Mouse (Mus musculus): ENCODE data around the gene Spem2. TPM values are rescaled to one million over a fixed set of nuclear protein-coding genes. Genes with fewer than 3 reads are reported as not detected.
A peak's percentile ranks its signal among the peaks of the same experiment; 100 is the strongest.

The Spem2 gene
- polyA plus RNA-seq, 1 experiment from 2014 or later, result 0.16 TPM

DNA sequence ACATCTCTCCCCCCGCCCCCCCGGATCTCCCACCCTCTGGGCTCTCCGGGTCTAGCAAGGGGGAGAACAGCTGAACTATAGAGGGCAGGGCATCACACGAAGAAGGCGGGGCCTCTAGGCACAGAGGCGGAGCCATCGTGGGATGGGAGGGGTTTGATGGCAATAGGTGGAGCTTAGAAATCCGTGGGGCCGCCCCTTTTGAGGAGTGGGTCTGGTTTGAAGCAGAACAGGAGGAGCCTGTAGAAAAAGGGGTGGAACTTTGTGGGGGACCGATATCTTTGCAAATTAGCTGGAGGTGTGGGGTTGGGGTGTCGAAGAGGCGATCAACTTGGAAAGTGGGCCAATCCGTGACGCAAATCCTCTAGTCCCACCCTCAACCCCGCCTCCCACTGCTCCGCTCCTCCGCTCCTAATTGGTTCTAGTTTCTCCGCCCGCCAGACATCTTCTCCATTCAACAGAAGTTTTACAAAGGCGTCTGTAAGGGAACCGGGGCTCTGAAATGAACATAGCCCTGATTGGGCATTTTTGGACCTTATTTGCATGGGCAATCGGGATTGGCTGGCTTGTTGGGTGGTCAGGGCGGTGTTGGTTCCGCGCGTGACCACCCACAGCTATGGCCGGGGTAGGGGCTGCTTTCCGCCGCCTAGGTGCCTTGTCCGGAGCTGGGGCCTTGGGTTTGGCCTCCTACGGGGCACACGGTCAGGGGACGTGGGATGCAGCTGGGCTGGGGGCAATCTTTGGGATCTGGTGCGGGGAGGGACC lies 19.9 kb upstream of the Spem2 start, which contains the start of gene Tmem256:
Gene Tmem256 (plus strand): TSS at position 563 of the 762 bp plus-strand sequence.
- H3K4me3 ChIP-seq (ENCODE audit: low read depth, low read length), result peak within 1 kb of the TSS; percentile 92
- no peaks in the 10 kb centered on the region for H3K9me3 ChIP-seq (ENCODE audit: control insufficient read depth, low read length)
- peak; percentile 89 for ATAC-seq (ENCODE audit: low read depth)
- no peaks in the 10 kb centered on the region for H3K27me3 ChIP-seq (ENCODE audit: control insufficient read depth, insufficient read depth, low read length)
- H3K4me1 ChIP-seq (ENCODE audit: control insufficient read depth, insufficient read depth, low read length), result peaks cover 29% of the 10 kb centered on the region
- peak within 1 kb of the TSS; percentile 98 for H3K4me2 ChIP-seq (ENCODE audit: low read depth, low read length)
- peaks cover 8% of the 10 kb centered on the region for H3K36me3 ChIP-seq (ENCODE audit: control insufficient read depth, insufficient read depth, low read length)
- H3K9ac ChIP-seq (replicated peaks; ENCODE audit: low read depth, low read length), result peak within 1 kb of the TSS; percentile 93
- WGBS, result 0% methylated on average over 34 of the region's 34 CpGs
- H3K27ac ChIP-seq (ENCODE audit: low read depth, low read length), result peak within 1 kb of the TSS; percentile 97

DNA sequence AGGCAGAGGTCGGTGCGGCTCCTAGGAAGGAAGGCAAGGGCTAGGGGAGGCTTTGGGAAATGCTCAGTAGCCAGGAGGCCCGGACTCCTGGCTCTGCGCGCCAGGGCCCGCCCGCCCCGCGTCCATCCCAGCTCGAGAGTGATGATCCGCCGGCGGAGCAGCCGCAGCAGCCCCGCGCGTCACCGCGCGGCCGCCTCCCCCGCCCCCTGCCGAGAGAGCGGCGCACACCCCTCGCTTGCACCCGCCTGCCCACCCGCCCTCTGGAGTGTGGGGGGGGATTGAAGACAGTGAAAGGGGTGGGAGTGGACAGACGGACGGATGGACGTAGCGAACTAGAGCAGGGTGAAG lies 19.3 kb upstream of the Spem2 start, which contains the start of gene Nlgn2:
Gene Nlgn2 (minus strand): TSS at position 181 of the 348 bp plus-strand sequence.
- peak within 1 kb of the TSS; percentile 98 for H3K4me2 ChIP-seq (ENCODE audit: low read depth, low read length)
- WGBS, result 0% methylated on average over 28 of the region's 32 CpGs
- peaks cover 14% of the 10 kb centered on the region for H3K36me3 ChIP-seq (ENCODE audit: control insufficient read depth, insufficient read depth, low read length)
- peaks cover 29% of the 10 kb centered on the region for H3K4me1 ChIP-seq (ENCODE audit: control insufficient read depth, insufficient read depth, low read length)
- peak within 1 kb of the TSS; percentile 97 for H3K27ac ChIP-seq (ENCODE audit: low read depth, low read length)
- H3K9ac ChIP-seq (replicated peaks; ENCODE audit: low read depth, low read length), result peak within 1 kb of the TSS; percentile 93
- no peaks in the 10 kb centered on the region for H3K27me3 ChIP-seq (ENCODE audit: control insufficient read depth, insufficient read depth, low read length)
- no peaks in the 10 kb centered on the region for H3K9me3 ChIP-seq (ENCODE audit: control insufficient read depth, low read length)
- peak; percentile 68 for ATAC-seq (ENCODE audit: low read depth)
- peak within 1 kb of the TSS; percentile 92 for H3K4me3 ChIP-seq (ENCODE audit: low read depth, low read length)

DNA sequence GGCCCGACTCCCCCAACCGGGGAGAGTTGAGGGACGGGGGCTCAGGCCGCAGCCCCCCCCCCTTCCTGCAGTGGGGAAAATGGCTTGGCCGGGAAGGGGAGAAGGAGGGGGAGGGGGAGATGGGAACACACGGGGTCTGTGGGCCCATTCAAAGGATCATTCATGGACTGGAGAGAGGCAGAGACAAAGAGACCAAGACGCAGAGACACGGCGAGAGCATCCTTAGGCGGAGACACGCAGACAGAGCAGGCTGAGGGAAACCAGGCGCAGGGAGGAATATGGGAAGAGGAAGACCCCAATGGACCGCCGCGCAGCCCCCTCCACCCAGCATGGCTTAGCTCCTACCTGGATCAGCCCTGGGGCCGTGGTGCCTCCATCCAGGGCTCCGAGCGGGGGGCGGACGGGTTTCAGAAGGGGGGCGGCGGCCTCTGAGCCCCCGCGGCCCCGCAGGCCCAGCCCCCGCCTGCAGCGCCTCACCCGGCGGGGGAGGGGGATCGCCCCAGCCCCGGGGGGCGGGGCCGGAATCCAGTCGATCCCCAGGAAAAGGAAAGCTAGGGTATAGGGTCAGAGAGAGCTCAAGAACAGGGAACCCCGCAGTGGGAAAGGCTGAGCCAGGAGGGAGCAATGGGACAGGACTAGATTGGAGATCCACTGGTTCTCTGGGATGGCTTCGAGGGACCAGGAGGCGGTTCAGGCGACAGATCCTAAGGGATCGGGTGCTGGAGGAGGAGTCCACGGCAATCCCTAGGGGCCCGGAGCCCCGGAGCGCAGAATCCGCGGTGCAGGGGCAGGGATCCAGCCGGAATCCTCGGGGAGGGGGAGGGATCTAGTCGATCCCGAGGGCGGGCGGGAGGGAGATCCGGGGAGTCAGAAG lies 18.7 kb upstream of the Spem2 start:
- Histone ChIP-seq H3K9me3 (ENCODE audit: control insufficient read depth, low read length) (no peaks in the 10 kb centered on the region), H3K4me1 (ENCODE audit: control insufficient read depth, insufficient read depth, low read length) (peaks cover 29% of the 10 kb centered on the region), H3K4me2 (ENCODE audit: low read depth, low read length) (peak overlapping the region; percentile 98), H3K36me3 (ENCODE audit: control insufficient read depth, insufficient read depth, low read length) (peaks cover 15% of the 10 kb centered on the region), H3K4me3 (ENCODE audit: low read depth, low read length) (peak overlapping the region; percentile 92), H3K27ac (ENCODE audit: low read depth, low read length) (peak overlapping the region; percentile 97), H3K27me3 (ENCODE audit: control insufficient read depth, insufficient read depth, low read length) (no peaks in the 10 kb centered on the region), H3K9ac (replicated peaks; ENCODE audit: low read depth, low read length) (peak overlapping the region; percentile 93)
- WGBS, result 2% methylated on average over 44 of the region's 52 CpGs
- ATAC-seq (ENCODE audit: low read depth), result peak; percentile 3

DNA sequence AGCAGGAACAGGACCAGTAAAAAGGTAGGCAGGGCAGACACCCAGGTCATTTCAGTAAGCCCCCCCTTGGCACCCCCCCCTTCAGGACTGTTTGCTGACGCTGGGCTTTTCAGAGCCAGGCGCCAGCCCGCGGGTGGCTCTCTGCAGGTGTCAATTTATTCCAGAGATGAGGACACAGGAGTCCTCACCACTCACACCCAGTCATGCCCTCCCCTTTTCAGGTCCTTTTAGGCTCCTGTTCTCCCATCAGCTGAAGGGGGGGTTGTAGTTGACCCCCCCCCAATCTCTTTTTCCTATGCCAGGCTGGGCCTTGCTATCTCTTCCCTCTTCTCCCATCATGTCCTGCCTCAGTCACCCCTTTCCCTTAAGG lies 17.7 kb upstream of the Spem2 start:
- WGBS, result 4% methylated on average over 4 of the region's 4 CpGs
- peak overlapping the region; percentile 92 for H3K4me3 ChIP-seq (ENCODE audit: low read depth, low read length)

DNA sequence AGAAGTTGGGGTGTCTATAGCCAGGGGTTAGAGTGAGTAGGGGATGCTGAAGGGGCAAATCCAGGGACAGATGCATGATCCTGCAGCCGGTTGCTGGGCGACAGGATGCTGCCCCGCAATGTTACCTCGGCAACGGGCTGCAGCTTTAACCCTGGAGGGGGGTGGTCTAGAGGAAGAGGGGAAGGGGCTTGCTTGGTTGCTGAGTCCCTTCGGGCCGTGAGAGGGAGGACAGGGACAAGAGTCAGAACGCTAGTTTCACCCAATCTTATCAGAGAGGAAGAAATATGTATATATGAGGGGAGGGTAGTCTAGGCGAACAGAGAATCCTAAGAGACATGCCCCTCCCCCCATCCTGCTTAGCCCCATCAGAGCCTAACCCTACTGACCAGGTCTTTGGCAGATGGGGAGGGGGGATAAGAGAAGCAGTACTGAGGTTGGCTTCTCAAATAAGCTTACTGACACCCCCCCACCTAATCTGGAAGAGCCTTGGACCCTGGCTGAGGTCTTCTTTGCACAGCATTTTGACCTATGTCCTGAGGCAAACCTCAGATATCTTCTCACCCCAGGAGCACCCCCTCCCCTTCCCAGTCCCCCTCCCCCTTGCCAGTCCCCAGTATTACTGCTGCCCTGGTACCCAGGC lies 17.2 kb upstream of the Spem2 start:
- peaks cover 29% of the 10 kb centered on the region for H3K4me1 ChIP-seq (ENCODE audit: control insufficient read depth, insufficient read depth, low read length)
- peak overlapping the region; percentile 34 for H3K27ac ChIP-seq (ENCODE audit: low read depth, low read length)
- peak overlapping the region; percentile 98 for H3K4me2 ChIP-seq (ENCODE audit: low read depth, low read length)
- H3K4me3 ChIP-seq (ENCODE audit: low read depth, low read length), result peak overlapping the region; percentile 92
- ATAC-seq (ENCODE audit: low read depth), result no peak
- no peaks in the 10 kb centered on the region for H3K27me3 ChIP-seq (ENCODE audit: control insufficient read depth, insufficient read depth, low read length)
- peak overlapping the region; percentile 93 for H3K9ac ChIP-seq (replicated peaks; ENCODE audit: low read depth, low read length)
- peaks cover 18% of the 10 kb centered on the region for H3K36me3 ChIP-seq (ENCODE audit: control insufficient read depth, insufficient read depth, low read length)
- 3% methylated on average over 9 of the region's 9 CpGs for WGBS
- H3K9me3 ChIP-seq (ENCODE audit: control insufficient read depth, low read length), result no peaks in the 10 kb centered on the region

More for the DNA sequence above, 17.7 kb upstream of the Spem2 start:
- no peaks in the 10 kb centered on the region for H3K27me3 ChIP-seq (ENCODE audit: control insufficient read depth, insufficient read depth, low read length)
- peak overlapping the region; percentile 93 for H3K9ac ChIP-seq (replicated peaks; ENCODE audit: low read depth, low read length)
- peaks cover 16% of the 10 kb centered on the region for H3K36me3 ChIP-seq (ENCODE audit: control insufficient read depth, insufficient read depth, low read length)
- H3K9me3 ChIP-seq (ENCODE audit: control insufficient read depth, low read length), result no peaks in the 10 kb centered on the region
- peak overlapping the region; percentile 97 for H3K27ac ChIP-seq (ENCODE audit: low read depth, low read length)
- ATAC-seq (ENCODE audit: low read depth), result no peak
- peaks cover 29% of the 10 kb centered on the region for H3K4me1 ChIP-seq (ENCODE audit: control insufficient read depth, insufficient read depth, low read length)
- H3K4me2 ChIP-seq (ENCODE audit: low read depth, low read length), result peak overlapping the region; percentile 98

- no peaks in the 10 kb centered on the region for H3K9me3 ChIP-seq (ENCODE audit: control insufficient read depth, low read length)
- 7% methylated on average over 37 of the region's 48 CpGs for WGBS
- no peaks in the 10 kb centered on the region for H3K27me3 ChIP-seq (ENCODE audit: control insufficient read depth, insufficient read depth, low read length)
- ATAC-seq (ENCODE audit: low read depth), result no peak
- no peak overlapping the region for H3K27ac ChIP-seq (ENCODE audit: low read depth, low read length)
- H3K4me2 ChIP-seq (ENCODE audit: low read depth, low read length), result peak overlapping the region; percentile 98
- H3K4me3 ChIP-seq (ENCODE audit: low read depth, low read length), result peak overlapping the region; percentile 92
- H3K9ac ChIP-seq (replicated peaks; ENCODE audit: low read depth, low read length), result peak overlapping the region; percentile 93
- H3K4me1 ChIP-seq (ENCODE audit: control insufficient read depth, insufficient read depth, low read length), result peaks cover 25% of the 10 kb centered on the region
- peaks cover 22% of the 10 kb centered on the region for H3K36me3 ChIP-seq (ENCODE audit: control insufficient read depth, insufficient read depth, low read length)
Observed at GRCm38 (mm10) chr11:69834001-69834549, 15.8 kb upstream of the Spem2 start.

- peak overlapping the region; percentile 98 for H3K4me2 ChIP-seq (ENCODE audit: low read depth, low read length)
- no peak for ATAC-seq (ENCODE audit: low read depth)
- WGBS, result 49% methylated on average over 8 of the region's 8 CpGs
- peaks cover 24% of the 10 kb centered on the region for H3K4me1 ChIP-seq (ENCODE audit: control insufficient read depth, insufficient read depth, low read length)
- H3K4me3 ChIP-seq (ENCODE audit: low read depth, low read length), result peak overlapping the region; percentile 92
- peak overlapping the region; percentile 93 for H3K9ac ChIP-seq (replicated peaks; ENCODE audit: low read depth, low read length)
- H3K36me3 ChIP-seq (ENCODE audit: control insufficient read depth, insufficient read depth, low read length), result peaks cover 27% of the 10 kb centered on the region
- H3K9me3 ChIP-seq (ENCODE audit: control insufficient read depth, low read length), result no peaks in the 10 kb centered on the region
- H3K27me3 ChIP-seq (ENCODE audit: control insufficient read depth, insufficient read depth, low read length), result no peaks in the 10 kb centered on the region
- no peak overlapping the region for H3K27ac ChIP-seq (ENCODE audit: low read depth, low read length)
Observed at GRCm38 (mm10) chr11:69833554-69833953, 15.3 kb upstream of the Spem2 start.

GRCm38 (mm10) chr11:69828832-69829231 lies 10.6 kb upstream of the Spem2 start:
- no peak for ATAC-seq (ENCODE audit: low read depth)
- H3K9ac ChIP-seq (replicated peaks; ENCODE audit: low read depth, low read length), result no peak overlapping the region
- peaks cover 68% of the 10 kb centered on the region for H3K36me3 ChIP-seq (ENCODE audit: control insufficient read depth, insufficient read depth, low read length)

More at GRCm38 (mm10) chr11:69828832-69829231, 10.6 kb upstream of the Spem2 start:
- Histone ChIP-seq H3K4me3 (ENCODE audit: low read depth, low read length) (no peak overlapping the region), H3K9me3 (ENCODE audit: control insufficient read depth, low read length) (no peaks in the 10 kb centered on the region), H3K27me3 (ENCODE audit: control insufficient read depth, insufficient read depth, low read length) (no peaks in the 10 kb centered on the region), H3K27ac (ENCODE audit: low read depth, low read length) (no peak overlapping the region), H3K4me1 (ENCODE audit: control insufficient read depth, insufficient read depth, low read length) (peaks cover 6% of the 10 kb centered on the region), H3K4me2 (ENCODE audit: low read depth, low read length) (no peak overlapping the region)
- WGBS, result 56% methylated on average over 5 of the region's 5 CpGs
